Mouse (Mus musculus) CH12.LX (cell line): ENCODE data around the gene Atg10. TPM values are rescaled to one million over a fixed set of nuclear protein-coding genes. Genes with fewer than 3 reads are reported as not detected.

Source experiments
- DNase-seq: peaks from one replicate; pipeline ENCODE4 v3.0.0-alpha.2; 2013; ENCODE audit errors: extremely low read depth
- H3K27ac ChIP-seq: 2 replicates; pipeline ENCODE4 v1.5.1; 2012; ENCODE audit warnings: low read depth, mild to moderate bottlenecking, control low read depth, moderate library complexity; ENCODE audit not compliant: insufficient read depth
- H3K27me3 ChIP-seq: replicated peaks from 2 replicates; pipeline ENCODE3; 2012; ENCODE audit warnings: inconsistent platforms
- H3K36me3 ChIP-seq, 2 experiments: replicated peaks in 1 of 2; 2 replicates each; pipeline versions ENCODE3 to v1.6.1; 2012; ENCODE audit warnings: inconsistent platforms in 1 of 2, low read length in 1 of 2, mild to moderate bottlenecking in 1 of 2, mixed read lengths in 1 of 2, moderate library complexity in 1 of 2; ENCODE audit not compliant: control insufficient read depth in 1 of 2, insufficient read depth in 1 of 2
- H3K4me1 ChIP-seq, 2 experiments: 2 replicates each; pipeline ENCODE4 v1.6.1; 2012; ENCODE audit warnings: inconsistent platforms in 1 of 2, moderate library complexity in 1 of 2; ENCODE audit not compliant: insufficient read depth in 2 of 2, control insufficient read depth in 1 of 2
- H3K4me2 ChIP-seq: 2 replicates; pipeline ENCODE4 v1.6.1; 2012; ENCODE audit warnings: low read depth, mild to moderate bottlenecking, control low read depth; ENCODE audit not compliant: poor library complexity, insufficient read depth, severe bottlenecking
- H3K4me3 ChIP-seq, 3 experiments: fragments of 150-350 bp in 1 of 3; sonication (generic) in 1 of 3; replicated peaks in 1 of 3; 2 replicates each; pipeline versions ENCODE3 to v1.5.1; 2011 to 2012; ENCODE audit warnings: low read depth in 2 of 3, low read length in 2 of 3, mild to moderate bottlenecking in 2 of 3, moderate library complexity in 2 of 3, control low read depth in 1 of 3, improper control_type of control experiment in 1 of 3, inconsistent platforms in 1 of 3, mixed read lengths in 1 of 3; ENCODE audit not compliant: poor library complexity in 1 of 3
- H3K79me2 ChIP-seq: replicated peaks from 2 replicates; pipeline ENCODE4 v1.6.1; 2012; ENCODE audit warnings: mild to moderate bottlenecking, moderate library complexity; ENCODE audit not compliant: control insufficient read depth, poor library complexity, insufficient read depth, severe bottlenecking; ENCODE audit errors: extremely low read depth
- H3K9ac ChIP-seq: 2 replicates; pipeline ENCODE4 v1.6.1; 2012; ENCODE audit warnings: low read depth, mild to moderate bottlenecking, control low read depth, moderate library complexity; ENCODE audit not compliant: insufficient read depth
- H3K9me3 ChIP-seq: replicated peaks from 2 replicates; pipeline ENCODE3; 2012; ENCODE audit warnings: low read length, inconsistent platforms, mixed read lengths
- BHLHE40 ChIP-seq: IDR thresholded peaks from 2 replicates; pipeline ENCODE4 v1.6.1; 2011; ENCODE audit warnings: mild to moderate bottlenecking, low read depth, low read length, improper control_type of control experiment
- CHD1 ChIP-seq: IDR thresholded peaks from 2 replicates; pipeline ENCODE4 v1.6.1; 2012; ENCODE audit warnings: low read depth, low read length, improper control_type of control experiment, inconsistent platforms
- CHD2 ChIP-seq: IDR thresholded peaks from 2 replicates; pipeline ENCODE4 v1.6.1; 2011; ENCODE audit warnings: low read length, improper control_type of control experiment
- CTCF ChIP-seq, 2 experiments: IDR thresholded peaks in 1 of 2; conservative IDR thresholded peaks in 1 of 2; 2 replicates each; pipeline ENCODE4 v1.5.1; 2011 to 2012; ENCODE audit warnings: low read depth in 2 of 2, low read length in 2 of 2, improper control_type of control experiment in 1 of 2, inconsistent platforms in 1 of 2, mild to moderate bottlenecking in 1 of 2, moderate library complexity in 1 of 2
- ELF1 ChIP-seq: IDR thresholded peaks from 2 replicates; pipeline ENCODE4 v1.6.1; 2014; ENCODE audit warnings: low read depth, mild to moderate bottlenecking, inconsistent platforms, low read length, improper control_type of control experiment
- EP300 ChIP-seq: IDR thresholded peaks from 2 replicates; pipeline ENCODE4 v1.6.1; 2011; ENCODE audit warnings: low read length, improper control_type of control experiment
- ETS1 ChIP-seq: conservative IDR thresholded peaks from 2 replicates; pipeline ENCODE4 v1.6.1; 2012; ENCODE audit warnings: low read depth, mild to moderate bottlenecking, inconsistent platforms, low read length, improper control_type of control experiment, moderate library complexity
- MAFK ChIP-seq: IDR thresholded peaks from 2 replicates; pipeline ENCODE4 v1.6.1; 2011; ENCODE audit warnings: low read length, improper control_type of control experiment; ENCODE audit not compliant: insufficient replicate concordance
- MAX ChIP-seq: IDR thresholded peaks from 2 replicates; pipeline ENCODE4 v1.6.1; 2011; ENCODE audit warnings: low read length, improper control_type of control experiment
- MAZ ChIP-seq: IDR thresholded peaks from 2 replicates; pipeline ENCODE4 v1.6.1; 2012; ENCODE audit warnings: low read depth, mild to moderate bottlenecking, inconsistent platforms, low read length, improper control_type of control experiment, moderate library complexity
- MEF2A ChIP-seq: IDR thresholded peaks from 2 replicates; pipeline ENCODE4 v1.6.1; 2014; ENCODE audit warnings: low read depth, mild to moderate bottlenecking, inconsistent platforms, low read length, improper control_type of control experiment, borderline replicate concordance
- NELFE ChIP-seq: IDR thresholded peaks from 2 replicates; pipeline ENCODE4 v1.6.1; 2011; ENCODE audit warnings: low read depth, low read length, improper control_type of control experiment
- PAX5 ChIP-seq: IDR thresholded peaks from 2 replicates; pipeline ENCODE4 v1.6.1; 2012; ENCODE audit warnings: low read length, inconsistent platforms, mixed read lengths
- RAD21 ChIP-seq: IDR thresholded peaks from 2 replicates; pipeline ENCODE4 v1.6.1; 2011; ENCODE audit warnings: low read depth, mild to moderate bottlenecking, low read length, improper control_type of control experiment, moderate library complexity
- RCOR1 ChIP-seq: conservative IDR thresholded peaks from 2 replicates; pipeline ENCODE4 v1.6.1; 2012; ENCODE audit warnings: low read depth, mild to moderate bottlenecking, inconsistent platforms, low read length, improper control_type of control experiment
- TBP ChIP-seq: conservative IDR thresholded peaks from 2 replicates; pipeline ENCODE4 v1.6.1; 2011; ENCODE audit warnings: low read depth, low read length, improper control_type of control experiment
- UBTF ChIP-seq: IDR thresholded peaks from 2 replicates; pipeline ENCODE4 v1.6.1; 2012; ENCODE audit warnings: low read depth, mild to moderate bottlenecking, inconsistent platforms, low read length, improper control_type of control experiment, moderate library complexity
- USF1 ChIP-seq: IDR thresholded peaks from 2 replicates; pipeline ENCODE4 v1.6.1; 2014; ENCODE audit warnings: low read depth, mild to moderate bottlenecking, inconsistent platforms, low read length, improper control_type of control experiment
- ZC3H11A ChIP-seq: IDR thresholded peaks from 2 replicates; pipeline ENCODE4 v1.6.1; 2012; ENCODE audit warnings: low read depth, mild to moderate bottlenecking, inconsistent platforms, low read length, improper control_type of control experiment
- ZKSCAN1 ChIP-seq: IDR thresholded peaks from 2 replicates; pipeline ENCODE4 v1.6.1; 2012; ENCODE audit warnings: low read depth, inconsistent platforms, low read length, improper control_type of control experiment, borderline replicate concordance
- ZMIZ1 ChIP-seq: IDR thresholded peaks from 2 replicates; pipeline ENCODE4 v1.6.1; 2012; ENCODE audit warnings: low read depth, mild to moderate bottlenecking, inconsistent platforms, low read length, improper control_type of control experiment
- dilution Hi-C: fragments of 300-500 bp; cut with MboI; formaldehyde crosslinking; loops from 2 replicates; pipeline ENCODE4 v1.14.3; 2020; ENCODE audit warnings: low sequenced_read_pairs; ENCODE audit not compliant: extremely low pct_unique_long_range_greater_than_20kb, extremely low pct_ligation_motif_present
- in situ Hi-C: fragments of 300-500 bp; cut with MboI; formaldehyde crosslinking; loops from 3 replicates; pipeline ENCODE4 v1.14.3; 2019; ENCODE audit warnings: low sequenced_read_pairs, low pct_ligation_motif_present, low pct_unique_long_range_greater_than_20kb, mixed read lengths
- polyA plus RNA-seq: library from polyadenylated mRNA; unstranded; fragments of >175 nt; gene quantifications from 2 replicates; pipeline ENCODE4 v1.2.1, GENCODE M21; 2012; ENCODE audit warnings: low read depth; ENCODE audit not compliant: insufficient read length
- total RNA-seq, 2 experiments: library from RNA; depleted of rRNA; stranded (reverse); fragments of 300-350 nt in 1 of 2; fragments of >200 nt in 1 of 2; gene quantifications; 2 replicates each; pipeline ENCODE4 v1.2.3; 2012 to 2014

Gene Atg10
- total and polyA plus RNA-seq, 3 experiments, result 3.4 to 7.2 (median 4.2) TPM

DNA sequence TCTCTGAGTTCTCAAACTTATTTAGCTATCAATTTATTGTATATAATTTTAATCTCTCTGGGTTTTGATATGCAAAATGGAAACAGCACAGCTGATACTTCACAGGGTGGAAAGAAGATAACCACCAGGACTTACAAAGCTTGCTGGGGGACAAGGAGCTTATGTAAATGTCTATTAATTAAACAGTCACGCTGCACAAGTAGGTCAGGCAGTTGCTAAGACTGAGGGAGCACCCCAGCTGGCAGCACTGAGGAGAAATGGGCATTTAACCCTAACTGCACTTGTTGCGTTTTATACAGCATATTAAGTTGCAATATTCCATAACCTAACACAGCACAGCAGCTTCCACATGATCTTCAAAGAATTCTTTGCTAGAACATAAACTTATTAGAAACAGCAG lies 264.9 kb downstream of the Atg10 start:
- Histone ChIP-seq H3K27me3 (no peaks in the 10 kb centered on the region), H3K4me3 (no peak overlapping the region), H3K9ac (no peak overlapping the region), H3K4me1 (no peaks in the 10 kb centered on the region), H3K36me3 (peaks cover 0 to 2% of the 10 kb centered on the region in 2 experiments), H3K9me3 (no peaks in the 10 kb centered on the region), H3K27ac (no peak overlapping the region), H3K79me2 (no peaks in the 10 kb centered on the region), H3K4me2 (no peak overlapping the region)
- no peak for DNase-seq
- no peak for TF ChIP-seq RAD21
- no peak for TF ChIP-seq ELF1
- TF ChIP-seq UBTF, result no peak
- TF ChIP-seq MAZ, result no peak
- TF ChIP-seq USF1, result no peak
- no peak for TF ChIP-seq MAX
- TF ChIP-seq CTCF (conservative IDR thresholded peaks at IDR 0.05 in 1 of 2, IDR thresholded peaks at IDR 0.05 in 1 of 2; ENCODE audit: low read depth in 2 of 2, low read length in 2 of 2), result no peak
- no peak for TF ChIP-seq ETS1
- TF ChIP-seq ZKSCAN1, result no peak
- no peak for TF ChIP-seq ZC3H11A
- no peak for TF ChIP-seq MEF2A
- no peak for TF ChIP-seq TBP
- no peak for TF ChIP-seq ZMIZ1
- TF ChIP-seq EP300, result no peak
- TF ChIP-seq NELFE, result no peak
- no peak for TF ChIP-seq RCOR1
- no peak for TF ChIP-seq PAX5
- no peak for TF ChIP-seq CHD2
- no peak for TF ChIP-seq MAFK
- dilution Hi-C loops (no loop called here), in situ Hi-C loops (no loop called here)

DNA sequence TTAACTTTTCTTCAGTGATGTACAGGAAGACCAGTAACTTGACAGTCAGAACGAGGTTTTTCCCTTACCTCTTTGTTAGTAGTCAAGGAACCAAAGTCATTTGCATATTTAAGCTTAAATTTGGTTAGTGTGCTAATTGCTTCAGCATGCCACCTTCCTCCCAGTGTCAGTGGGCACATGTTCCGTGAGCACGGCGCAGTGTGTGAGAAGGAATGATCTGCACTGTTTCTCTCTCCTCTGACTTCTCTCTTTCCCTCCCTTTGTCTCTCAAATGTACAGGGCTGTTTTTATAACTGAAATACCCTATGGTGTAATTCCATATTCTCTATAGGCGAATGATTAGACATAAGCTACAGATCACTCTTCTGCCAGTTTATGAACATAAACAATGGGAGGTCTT lies 284.2 kb downstream of the Atg10 start:
- no peak overlapping the region for H3K9ac ChIP-seq
- H3K79me2 ChIP-seq, result no peaks in the 10 kb centered on the region
- H3K9me3 ChIP-seq, result no peaks in the 10 kb centered on the region
- no peak overlapping the region for H3K4me2 ChIP-seq
- in situ Hi-C loops, result loop anchor here (25.0 kb wide), 2 partner anchors 523 to 698 kb away; partner anchors contain the start of gene Ssbp2
- no peaks in the 10 kb centered on the region for H3K36me3 ChIP-seq
- DNase-seq, result peak; percentile 38
- TF ChIP-seq BHLHE40 (0 out of 2 replicates have a peak, but pooled peaks have one; percentile 24), CTCF (conservative IDR thresholded peaks at IDR 0.05 in 1 of 2, IDR thresholded peaks at IDR 0.05 in 1 of 2; ENCODE audit: low read depth in 2 of 2, low read length in 2 of 2) (no peak), CHD1 (no peak), MAFK (no peak), ZMIZ1 (no peak), MAX (0 out of 2 replicates have a peak, but pooled peaks have one; percentile 25)
- TF ChIP-seq, all 38 proteins: peak for 2
- dilution Hi-C loops, result no loop called here
- H3K4me1 ChIP-seq, result peaks cover 5 to 13% of the 10 kb centered on the region in 2 experiments; a peak in 2 of 4 replicates
- no peak overlapping the region for H3K4me3 ChIP-seq
- no peak overlapping the region for H3K27ac ChIP-seq
- H3K27me3 ChIP-seq, result no peaks in the 10 kb centered on the region
